Mouse (Mus musculus): Measurements from ENCODE around the gene Zfp287.

Gene Zfp287

DNA sequence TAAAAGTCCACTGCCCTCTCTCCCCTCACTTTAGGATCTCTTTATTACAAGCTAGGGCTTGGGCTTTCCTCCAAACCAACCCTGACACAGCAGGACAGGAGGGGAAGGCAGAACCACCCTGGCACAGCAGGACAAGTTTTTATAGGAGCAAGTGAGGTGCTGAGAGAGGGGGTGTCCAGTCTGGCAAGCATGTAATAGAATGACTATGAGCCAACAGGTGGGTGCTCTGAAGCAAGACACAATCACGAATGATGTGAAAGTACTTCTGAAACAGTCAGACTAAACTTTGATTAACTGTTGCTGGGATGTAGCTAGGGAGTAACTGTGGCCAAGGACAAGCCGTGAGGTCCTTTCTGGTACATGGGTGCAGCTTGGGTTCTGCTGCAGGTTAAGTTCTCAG is 25.6 kb downstream of the Zfp287 start:
- DNase-seq (ENCODE audit: extremely low read depth, insufficient read length, low spot score): no peak

DNA sequence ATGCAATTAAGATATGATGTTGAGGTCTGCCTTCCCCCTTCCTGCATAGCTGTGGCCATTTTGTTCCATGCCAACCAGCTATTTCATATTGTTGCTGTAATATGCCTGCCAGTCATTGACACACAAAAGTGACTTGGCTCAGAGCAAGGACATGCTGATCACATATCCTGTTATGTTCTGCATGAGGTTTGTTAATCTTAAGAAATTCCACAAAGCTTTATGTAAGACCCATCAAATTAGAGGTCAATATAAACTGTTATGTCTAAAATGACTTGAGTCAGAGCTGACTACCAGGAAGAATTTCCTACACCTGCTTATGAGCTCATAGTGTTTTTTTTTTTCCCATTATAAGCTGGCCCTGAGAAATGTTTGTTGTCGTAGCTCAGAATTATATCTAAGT is 30.5 kb downstream of the Zfp287 start:
- no peak for DNase-seq (ENCODE audit: extremely low read depth, insufficient read length, low spot score)

DNA sequence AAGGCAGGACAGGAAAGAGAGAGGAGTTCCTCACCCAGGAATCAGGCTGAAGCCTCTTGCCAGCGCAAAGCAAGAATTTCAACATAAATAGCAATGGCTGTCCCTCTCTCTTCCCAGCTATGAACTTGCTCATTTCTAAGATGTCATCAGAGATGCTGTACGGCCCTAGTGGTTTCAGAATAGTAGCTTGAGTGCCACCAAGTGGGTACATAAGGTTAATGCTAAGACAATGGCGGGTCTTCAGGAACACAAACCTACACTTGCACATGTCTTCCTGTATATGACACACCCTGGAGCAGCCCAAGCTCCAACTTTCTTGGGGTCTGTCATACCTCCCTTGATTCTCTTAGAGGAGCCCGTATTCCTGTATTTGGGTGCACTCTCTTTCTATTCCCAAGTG is 32.0 kb downstream of the Zfp287 start:
- DNase-seq (ENCODE audit: extremely low read depth, insufficient read length, low spot score): no peak

DNA sequence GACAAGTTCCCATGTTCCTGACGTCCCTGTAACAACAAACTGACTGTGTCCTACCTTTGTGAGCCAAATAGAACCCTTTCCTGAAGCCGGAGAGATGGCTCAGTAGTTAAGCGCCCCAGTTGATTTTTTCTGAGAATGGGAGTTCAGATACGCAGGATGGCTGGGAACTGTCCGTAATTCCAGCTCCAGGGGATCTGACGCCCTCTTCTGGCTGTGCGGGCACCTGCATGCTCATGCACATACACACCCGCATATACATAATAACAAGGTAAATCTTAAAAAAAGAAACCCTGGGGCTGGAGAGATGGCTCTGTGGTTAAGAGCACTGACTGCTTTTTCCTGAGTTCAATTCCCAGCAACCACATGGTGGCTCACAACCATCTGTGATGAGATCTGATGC is 36.6 kb downstream of the Zfp287 start:
- DNase-seq (ENCODE audit: extremely low read depth, insufficient read length, low spot score): no peak

DNA sequence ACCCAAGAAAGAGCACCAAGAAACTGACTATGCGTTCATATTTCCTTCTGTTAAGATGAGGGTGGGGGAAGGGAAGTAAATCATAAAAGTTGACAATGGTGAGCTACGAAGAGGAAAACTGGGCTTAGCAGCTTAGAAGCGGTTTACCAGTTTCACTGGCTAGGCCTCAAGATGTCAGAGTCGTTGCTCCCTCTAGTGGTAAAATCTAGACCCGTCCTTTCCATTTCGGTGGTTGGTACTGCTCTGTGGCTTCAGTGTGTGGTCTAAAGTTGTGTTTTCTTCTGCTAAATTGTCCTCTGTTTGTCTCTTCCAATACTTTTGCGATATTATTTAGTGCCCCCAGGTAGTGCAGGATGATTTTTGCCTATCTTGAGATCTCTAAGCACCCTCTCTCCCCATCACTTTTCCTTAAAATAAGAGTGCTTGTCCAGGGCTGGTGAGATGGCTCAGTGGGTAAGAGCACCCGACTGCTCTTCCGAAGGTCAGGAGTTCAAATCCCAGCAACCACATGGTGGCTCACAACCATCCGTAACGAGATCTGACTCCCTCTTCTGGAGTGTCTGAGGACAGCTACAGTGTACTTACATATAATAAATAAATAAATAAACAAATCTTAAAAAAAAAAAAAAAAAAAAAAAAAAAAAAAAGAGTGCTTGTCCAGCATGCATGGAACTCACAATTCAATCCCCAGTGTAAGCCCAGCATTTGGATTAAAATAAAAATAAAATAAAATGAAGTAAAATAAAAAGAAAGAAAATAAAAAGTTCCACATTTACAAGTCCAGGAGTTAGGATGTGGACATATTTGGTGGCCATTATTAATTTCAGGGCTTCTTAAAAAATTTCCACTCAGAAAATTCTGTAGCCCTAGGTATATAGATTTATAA is 38.2 kb downstream of the Zfp287 start:
- peak; percentile 34 for DNase-seq (ENCODE audit: extremely low read depth, insufficient read length, low spot score)

DNA sequence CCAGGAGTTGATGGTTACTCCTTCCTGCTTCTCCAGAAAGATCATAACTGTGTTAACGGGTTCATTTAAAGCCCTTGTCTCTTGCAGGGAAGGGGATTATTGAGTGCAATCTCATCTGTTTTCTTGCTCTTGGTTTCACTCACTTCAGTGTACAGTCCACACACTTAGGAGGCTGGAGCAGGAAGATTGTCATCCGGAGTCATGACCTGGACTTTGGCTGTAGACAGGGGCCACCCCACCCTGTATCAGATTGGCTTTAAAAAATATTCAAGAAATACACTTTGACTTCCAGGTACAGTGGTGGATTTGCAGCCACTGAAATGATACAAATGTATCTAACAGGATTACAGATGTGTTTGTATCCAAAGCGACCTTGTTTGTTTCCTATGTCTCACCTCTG is 40.1 kb downstream of the Zfp287 start:
- DNase-seq (ENCODE audit: extremely low read depth, insufficient read length, low spot score): no peak

DNA sequence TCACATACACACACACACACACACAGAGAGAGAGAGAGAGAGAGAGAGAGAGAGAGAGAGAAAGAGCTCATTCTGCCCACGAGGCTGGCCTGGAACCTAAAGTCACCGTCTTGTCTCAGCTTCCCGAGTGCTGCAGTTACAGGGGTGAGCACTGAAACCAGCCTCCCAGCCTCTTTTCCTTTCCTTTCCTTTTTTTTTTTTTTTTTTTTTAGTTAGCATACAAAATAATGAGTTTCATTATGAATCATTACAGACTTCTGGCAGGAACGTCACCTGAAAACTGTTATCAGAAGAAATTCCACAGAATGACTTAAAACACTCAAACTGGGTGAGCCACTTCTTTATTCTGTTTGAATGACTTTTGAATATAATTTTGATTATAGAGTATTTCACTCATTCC is 51.8 kb downstream of the Zfp287 start:
- DNase-seq (ENCODE audit: extremely low read depth, insufficient read length, low spot score): no peak

DNA sequence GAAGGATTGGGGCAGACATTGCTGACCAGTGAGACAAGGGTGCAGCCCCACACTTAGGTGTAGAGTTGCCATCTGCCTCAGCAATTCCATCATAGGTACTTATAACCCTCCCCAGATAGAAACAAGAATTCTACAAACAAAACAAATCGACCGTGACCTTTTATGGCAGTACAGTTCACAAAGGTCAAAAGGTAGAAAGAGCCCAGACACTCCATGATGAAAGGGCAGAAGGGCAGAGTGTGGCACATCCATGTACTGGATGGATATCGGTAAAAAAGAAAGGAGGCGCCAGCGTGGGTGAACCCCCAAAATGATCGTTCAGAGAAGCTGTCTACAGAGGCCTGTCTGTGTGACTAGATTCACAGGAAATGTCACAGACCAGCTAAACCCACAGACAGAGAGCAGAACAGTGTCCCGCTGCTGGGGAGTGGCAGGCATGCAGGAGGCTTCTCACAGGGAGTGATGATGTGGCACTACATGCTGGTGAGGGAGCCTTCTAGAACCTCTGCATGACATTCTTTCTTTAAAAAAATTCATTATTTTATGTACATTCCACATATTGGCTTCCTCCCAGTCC is 52.8 kb downstream of the Zfp287 start:
- DNase-seq (ENCODE audit: extremely low read depth, insufficient read length, low spot score): no peak

DNA sequence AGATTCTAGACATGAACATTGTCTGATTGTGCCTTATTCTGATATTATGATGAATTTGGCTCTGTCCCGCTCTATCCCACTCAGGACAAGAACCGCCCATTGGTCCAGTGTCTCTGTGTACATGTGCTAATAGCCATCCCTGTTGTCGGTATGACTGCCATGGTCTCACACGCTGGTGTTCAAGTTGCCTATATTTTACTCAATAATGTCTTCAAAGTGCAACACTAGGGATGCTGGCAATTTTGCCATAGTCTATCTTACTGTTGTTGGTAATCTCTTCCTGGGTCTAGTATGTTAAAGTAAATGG is 55.5 kb downstream of the Zfp287 start:
- no peak for DNase-seq (ENCODE audit: extremely low read depth, insufficient read length, low spot score)

DNA sequence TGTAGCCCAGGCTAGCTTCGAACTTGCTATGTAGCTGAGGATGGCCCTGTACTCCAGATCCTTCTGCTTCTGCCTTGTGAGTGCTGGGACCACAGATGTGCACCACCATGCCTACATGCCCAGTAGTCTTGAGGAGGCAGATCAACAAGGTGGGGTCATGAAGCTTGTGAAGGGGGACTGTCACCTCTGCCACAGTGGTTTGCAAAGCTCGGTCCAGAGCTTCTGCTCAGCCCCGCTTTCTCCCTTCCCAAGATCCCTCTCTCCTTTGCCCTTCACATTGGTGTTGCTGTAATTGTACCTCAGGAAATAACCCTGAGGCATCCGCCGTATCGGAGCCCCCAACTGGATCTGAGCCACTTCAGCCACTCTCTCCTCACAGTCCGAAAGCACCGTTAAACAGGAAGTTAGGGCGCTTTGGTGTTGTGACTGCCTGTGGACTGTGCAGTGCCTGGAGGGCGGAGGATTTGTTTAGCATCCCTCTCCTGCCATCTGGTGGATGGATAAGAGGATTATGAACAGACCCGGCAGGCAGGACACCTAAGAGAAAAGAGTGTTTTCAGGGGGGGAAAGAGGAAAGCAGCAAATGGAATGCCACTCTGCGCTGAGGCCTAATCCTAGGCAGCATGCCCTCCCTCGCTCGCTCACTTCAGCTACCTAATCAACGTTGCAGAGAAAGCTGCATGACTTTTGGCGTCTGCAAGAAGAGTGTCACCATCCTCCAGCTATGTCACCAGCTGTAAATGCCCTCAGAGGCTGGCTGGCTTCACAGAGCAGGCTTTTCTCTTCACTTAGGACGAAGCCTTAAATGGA is 56.0 kb downstream of the Zfp287 start:
- DNase-seq (ENCODE audit: extremely low read depth, insufficient read length, low spot score): peak; percentile 61

DNA sequence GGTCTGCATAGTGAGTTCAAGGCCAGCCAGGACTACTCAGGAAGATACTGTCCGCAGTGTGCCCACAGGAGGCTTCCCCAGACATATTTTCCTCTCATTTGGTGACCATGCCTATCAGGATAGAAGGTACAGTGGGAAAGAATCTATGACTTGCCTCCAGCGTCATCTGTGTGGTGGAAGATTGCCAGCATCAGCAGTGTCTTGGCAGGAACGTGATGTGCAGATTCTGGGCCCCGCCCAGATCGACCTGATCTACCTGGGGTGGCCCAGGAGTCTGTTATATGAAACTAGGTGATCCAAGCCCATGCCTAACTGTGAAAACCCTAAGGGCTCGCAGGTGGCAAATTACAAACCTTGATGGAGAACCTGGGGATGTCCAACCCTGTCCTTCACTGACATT is 61.7 kb downstream of the Zfp287 start:
- DNase-seq (ENCODE audit: extremely low read depth, insufficient read length, low spot score): no peak

DNA sequence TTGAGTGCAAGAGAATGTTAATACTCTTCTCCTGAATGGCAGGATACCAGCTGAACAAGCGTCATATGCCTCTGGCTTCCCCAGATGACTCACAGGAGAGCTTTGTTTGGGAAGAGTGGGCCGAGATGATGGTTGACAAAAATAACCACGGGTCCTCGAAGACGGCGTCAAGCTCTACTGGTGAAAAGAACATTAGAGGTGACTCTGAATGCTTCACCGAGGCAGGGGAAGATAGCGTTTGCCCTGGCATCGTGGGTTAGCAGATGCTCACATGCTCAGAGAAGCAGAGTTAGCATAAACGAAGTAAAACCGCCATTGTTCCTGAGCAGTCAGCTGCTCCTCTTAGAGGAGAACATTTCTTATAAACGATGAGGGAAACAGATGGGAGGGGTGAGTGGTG is 62.2 kb downstream of the Zfp287 start:
- DNase-seq (ENCODE audit: extremely low read depth, insufficient read length, low spot score): no peak

DNA sequence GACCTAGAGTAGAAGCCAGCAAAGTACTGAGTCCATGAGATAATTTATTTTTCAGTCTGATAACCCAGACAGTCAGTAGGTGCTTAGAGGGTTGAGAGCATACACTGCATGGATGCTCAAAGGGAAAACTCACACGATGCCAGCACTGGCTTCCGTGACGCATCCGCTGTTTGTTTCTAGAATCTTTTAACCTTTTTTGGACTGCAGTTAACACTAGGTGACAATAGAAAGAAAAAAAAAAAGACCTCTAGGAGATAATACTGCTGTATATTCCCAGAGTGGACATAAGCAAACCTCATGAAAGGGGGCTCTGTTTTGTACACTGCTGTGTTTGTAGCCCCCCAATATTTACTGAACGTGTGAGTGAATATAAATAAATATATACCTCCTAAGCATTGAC is 62.7 kb downstream of the Zfp287 start:
- DNase-seq (ENCODE audit: extremely low read depth, insufficient read length, low spot score): no peak

DNA sequence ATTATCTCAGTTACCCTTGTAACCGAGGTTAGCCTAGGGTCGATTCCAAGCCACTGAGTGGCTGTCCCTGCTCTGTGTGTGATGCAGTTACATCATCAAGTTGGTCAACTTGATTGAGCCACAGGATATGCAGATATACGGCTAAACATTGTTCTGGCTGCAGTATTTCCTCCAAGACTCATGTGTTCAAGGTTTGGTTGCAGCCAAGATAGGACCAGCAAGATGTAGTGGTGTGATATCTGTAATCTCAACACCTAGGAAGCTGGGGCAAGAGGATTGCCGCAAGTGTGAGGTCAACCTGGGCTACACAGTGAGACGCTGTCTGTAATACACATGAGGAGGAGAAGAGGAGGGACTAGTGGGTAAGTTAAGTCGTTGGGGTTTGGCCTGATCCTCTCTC is 67.5 kb downstream of the Zfp287 start:
- no peak for DNase-seq (ENCODE audit: extremely low read depth, insufficient read length, low spot score)

DNA sequence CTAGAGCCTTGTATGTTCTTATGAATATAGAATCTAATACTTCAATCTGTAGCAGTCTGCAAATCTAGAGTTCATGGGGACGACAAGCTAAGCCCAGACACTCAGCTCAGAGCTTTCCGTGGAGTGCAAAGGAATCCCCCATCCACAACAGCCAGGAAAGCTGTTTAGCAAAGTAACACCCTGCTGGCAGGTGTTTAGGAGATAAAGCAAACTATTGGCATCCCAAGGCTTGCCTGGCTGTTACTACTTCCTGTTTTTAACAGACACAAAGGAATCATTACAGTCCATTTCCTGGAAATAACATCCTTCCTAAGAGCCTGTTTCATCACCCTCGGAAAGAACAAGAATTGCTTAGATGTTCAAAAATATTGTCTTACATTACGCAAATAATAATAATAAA is 70.8 kb downstream of the Zfp287 start:
- no peak for DNase-seq (ENCODE audit: extremely low read depth, insufficient read length, low spot score)

DNA sequence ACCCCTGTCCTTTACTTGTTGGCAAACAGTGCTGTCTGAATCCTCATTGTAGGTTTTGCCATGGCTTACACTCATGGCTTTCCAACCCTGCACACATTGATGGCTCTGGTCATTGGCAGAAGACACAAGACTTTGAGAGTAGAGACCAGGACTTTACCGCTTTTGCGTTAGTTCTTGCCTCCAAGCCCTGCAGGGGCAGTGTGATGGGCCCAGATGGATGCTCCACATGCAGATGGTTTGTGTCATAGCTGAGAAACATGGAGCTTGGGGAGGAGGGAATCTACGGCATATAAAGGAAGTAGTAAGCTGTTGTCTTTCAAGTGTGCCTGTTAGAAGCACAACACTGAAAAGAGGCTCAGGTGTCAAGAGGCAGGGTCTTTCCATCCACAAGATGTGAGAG is 79.6 kb downstream of the Zfp287 start:
- DNase-seq (ENCODE audit: extremely low read depth, insufficient read length, low spot score): no peak

DNA sequence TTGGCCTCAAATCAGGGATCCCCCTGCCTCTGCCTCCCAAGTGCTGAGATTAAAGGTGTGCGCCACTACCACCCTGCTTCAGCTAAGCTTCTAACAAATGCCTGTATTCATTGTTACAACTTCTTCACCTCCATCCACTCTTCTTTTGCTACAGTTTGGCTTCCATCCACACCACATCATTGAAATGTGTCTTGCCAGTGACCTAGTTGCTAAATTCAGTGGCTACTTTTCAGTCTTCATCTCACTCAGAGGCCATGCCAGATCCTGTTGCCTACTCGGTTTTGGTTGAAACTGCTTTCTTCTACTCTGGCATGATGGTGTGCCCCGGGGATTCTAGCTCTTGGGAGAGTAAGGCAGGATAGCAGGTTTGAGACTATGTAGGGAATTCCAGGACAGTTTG is 80.1 kb downstream of the Zfp287 start:
- DNase-seq (ENCODE audit: extremely low read depth, insufficient read length, low spot score): no peak

Data from 3134 (cell line).